In the genomic region with DNA sequence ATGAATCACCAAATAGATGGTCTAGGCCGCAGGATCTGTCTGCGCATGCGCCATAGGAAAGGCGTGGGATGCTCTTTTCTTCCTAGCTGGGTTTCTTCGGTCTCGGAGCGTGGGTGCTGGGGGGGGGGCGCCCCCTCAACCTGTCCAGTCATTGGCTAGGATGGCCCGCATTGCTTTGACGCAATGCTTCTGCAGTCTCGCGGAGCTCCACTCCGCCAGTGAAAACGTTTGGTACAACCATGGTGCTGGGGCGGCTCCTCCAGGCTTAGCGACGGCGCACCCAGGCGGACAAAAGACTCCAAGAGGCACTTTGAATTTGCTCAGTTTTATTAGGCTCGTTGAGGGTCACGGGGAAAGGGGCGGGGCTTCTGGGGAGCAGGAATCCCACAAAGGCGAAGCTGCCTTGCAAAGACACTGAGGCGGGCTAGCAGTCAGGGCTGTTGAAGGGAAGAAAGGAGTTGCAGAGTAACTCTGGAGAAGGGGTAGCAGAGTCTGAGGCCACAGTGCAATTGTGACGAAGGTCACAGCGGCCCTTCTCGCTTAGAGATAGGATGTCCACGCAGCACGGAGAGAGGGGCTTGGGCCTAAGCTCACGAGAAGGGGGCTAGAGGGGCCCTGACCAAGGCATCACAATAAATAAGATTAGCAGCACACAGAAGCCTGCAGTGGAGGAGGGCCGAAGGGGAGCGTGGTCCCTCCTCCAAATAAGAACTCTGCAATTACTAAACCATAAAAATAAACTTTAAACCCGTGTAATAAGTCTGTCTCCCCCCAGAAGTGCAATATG, we compare ENCODE assay signal across 8 mouse cellular contexts. TPM values are rescaled to one million over a fixed set of nuclear protein-coding genes. Genes with fewer than 3 reads are reported as not detected.
DNase-seq lines count a peak whose midpoint lies in the region; ATAC-seq lines count a peak whose summit lies in the region.

No protein-coding gene starts in this region.

- peak overlapping the region; percentile 27 for H3K4me3 ChIP-seq in intestine, embryonic 15.5 days (replicated peaks)

- H3K27me3 ChIP-seq in intestine, embryonic 15.5 days (replicated peaks), result 0 out of 2 replicates have a peak, but pooled peaks cover 6% of the 10 kb centered on the region

- DNase-seq in adrenal gland, postnatal 10 days, result peak; percentile 89
- DNase-seq in embryo, embryonic 9.5 days (ENCODE audit: extremely low spot score), result peak; percentile 86
- DNase-seq in gastrocnemius, postnatal 36 days, result peak; percentile 79 to 81
- peak; percentile 88 to 95 for DNase-seq in left cerebral cortex, postnatal 14 days (ENCODE audit: low spot score in 2 of 2)
- peak; percentile 84 for DNase-seq in right cerebral cortex, postnatal 14 days
- DNase-seq in urinary bladder, postnatal 25 days (ENCODE audit: low spot score), result peak; percentile 77

- H3K9me3 ChIP-seq in intestine, embryonic 15.5 days, result no peaks in the 10 kb centered on the region

- peak; percentile 99 for ATAC-seq in intestine, embryonic 15.5 days
- ATAC-seq in megakaryocyte-erythroid progenitor cell, adult 5-6 weeks (replicated peaks; ENCODE audit: low FRiP score, low TSS enrichment, poor library complexity, severe bottlenecking), result peak; percentile 100

- no peaks in the 10 kb centered on the region for H3K4me1 ChIP-seq in intestine, embryonic 15.5 days (replicated peaks)

- intact Hi-C loops in gastrocnemius, postnatal 36 days (cut with DNase I), result no loop called here
- intact Hi-C loops in left cerebral cortex, postnatal 14 days (cut with DNase I), result no loop called here

- peak overlapping the region; percentile 39 for H3K9ac ChIP-seq in intestine, embryonic 15.5 days

- H3K36me3 ChIP-seq in intestine, embryonic 15.5 days, result no peaks in the 10 kb centered on the region

- 13% methylated on average over 33 of the region's 33 CpGs for WGBS in intestine, embryonic 15.5 days

- peak overlapping the region; percentile 82 for H3K27ac ChIP-seq in intestine, embryonic 15.5 days

- H3K4me2 ChIP-seq in intestine, embryonic 15.5 days (replicated peaks), result peak overlapping the region; percentile 58

RNA-seq across cellular contexts. Expression of a gene that starts 5.5 kb away (rescaled TPM):
- total RNA-seq in adrenal gland, postnatal 10 days (2021), result 10 to 100 TPM; 24.4 to 31.1 TPM
- total RNA-seq in gastrocnemius, postnatal 36 days (2021), result 10 to 100 TPM in 1 of 2 experiments, 1 to 10 TPM in 1; 9.1 to 11.4 TPM
- 23.4 and 24.2 TPM in 2 replicates for polyA plus RNA-seq in intestine, embryonic 15.5 days (2015; fragmentation: Nextera tagmentation; extraction: Ambion mirVana)
- total RNA-seq in left cerebral cortex, postnatal 14 days (2021), result 10 to 100 TPM; 65.9 to 78.1 TPM
- 8.2 and 9.3 TPM in 2 replicates for total RNA-seq in megakaryocyte-erythroid progenitor cell, adult 5-6 weeks (2014; fragmentation: Nextera tagmentation)
- total RNA-seq in megakaryocyte-erythroid progenitor cell, adult 5-6 weeks (2017), result 14.0 and 33.9 TPM in 2 replicates

RNA-seq across cellular contexts. Expression of a gene that starts 9.4 kb away (rescaled TPM):
- 10 to 100 TPM in 1 of 2 experiments, 1 to 10 TPM in 1; 8.4 to 12.4 TPM for total RNA-seq in adrenal gland, postnatal 10 days (2021)
- 1 to 10 TPM; 1.6 to 2.3 TPM for total RNA-seq in gastrocnemius, postnatal 36 days (2021)
- 12.9 and 14.4 TPM in 2 replicates for polyA plus RNA-seq in intestine, embryonic 15.5 days (2015; fragmentation: Nextera tagmentation; extraction: Ambion mirVana)
- total RNA-seq in left cerebral cortex, postnatal 14 days (2021), result 10 to 100 TPM; 45.2 to 53.4 TPM
- 9.7 and 24.7 TPM in 2 replicates for total RNA-seq in megakaryocyte-erythroid progenitor cell, adult 5-6 weeks (2014; fragmentation: Nextera tagmentation)
- total RNA-seq in megakaryocyte-erythroid progenitor cell, adult 5-6 weeks (2017), result 0.52 and 1.6 TPM in 2 replicates

RNA-seq across cellular contexts. Expression of a gene that starts 31.8 kb away (rescaled TPM):
- total RNA-seq in adrenal gland, postnatal 10 days (2021), result 1 to 10 TPM; 3.3 to 4.7 TPM
- total RNA-seq in gastrocnemius, postnatal 36 days (2021), result under 1 TPM; 0.28 to 0.84 TPM
- polyA plus RNA-seq in intestine, embryonic 15.5 days (2015; fragmentation: Nextera tagmentation; extraction: Ambion mirVana), result 2.1 TPM in 2 replicates
- total RNA-seq in left cerebral cortex, postnatal 14 days (2021), result 10 to 100 TPM; 20.4 to 21.2 TPM
- not detected in 2 replicates for total RNA-seq in megakaryocyte-erythroid progenitor cell, adult 5-6 weeks (2014; fragmentation: Nextera tagmentation)
- total RNA-seq in megakaryocyte-erythroid progenitor cell, adult 5-6 weeks (2017), result not detected in 2 replicates

Comparison
In these comparisons a context has a peak if more than half of its experiments do, and no peak if none do; other contexts are left out.
1. Peak in every context shown above with its lines: DNase-seq, ATAC-seq, H3K4me3 ChIP-seq and H3K27ac ChIP-seq.